Mouse (Mus musculus): Measurements from ENCODE around the gene Btg2.

Gene Btg2

DNA sequence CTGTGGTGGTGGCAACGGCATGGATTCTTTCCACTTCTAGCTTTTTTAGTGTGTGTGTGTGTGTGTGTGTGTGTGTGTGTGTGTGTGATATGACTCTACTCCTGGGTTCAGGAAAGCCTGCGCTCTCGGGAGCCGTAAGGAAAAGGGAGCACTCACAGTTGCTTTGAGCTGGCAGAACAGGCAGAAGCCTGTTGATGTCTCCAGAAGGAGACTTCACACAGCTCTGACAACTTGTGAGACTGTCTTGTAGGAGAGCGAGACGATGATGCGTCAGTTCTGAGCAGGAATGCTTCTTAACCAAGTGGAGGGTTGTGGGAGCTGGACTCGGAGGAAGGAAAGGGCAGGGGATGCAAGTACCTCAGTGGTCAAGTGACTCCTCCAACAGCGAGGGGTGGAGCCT lies 52.2 kb downstream of the Btg2 start:
- in situ Hi-C loops (cut with MboI, MseI), result loop anchor here (10.0 kb wide), 1 partner anchor 792 kb away; no protein-coding TSS in a partner anchor

DNA sequence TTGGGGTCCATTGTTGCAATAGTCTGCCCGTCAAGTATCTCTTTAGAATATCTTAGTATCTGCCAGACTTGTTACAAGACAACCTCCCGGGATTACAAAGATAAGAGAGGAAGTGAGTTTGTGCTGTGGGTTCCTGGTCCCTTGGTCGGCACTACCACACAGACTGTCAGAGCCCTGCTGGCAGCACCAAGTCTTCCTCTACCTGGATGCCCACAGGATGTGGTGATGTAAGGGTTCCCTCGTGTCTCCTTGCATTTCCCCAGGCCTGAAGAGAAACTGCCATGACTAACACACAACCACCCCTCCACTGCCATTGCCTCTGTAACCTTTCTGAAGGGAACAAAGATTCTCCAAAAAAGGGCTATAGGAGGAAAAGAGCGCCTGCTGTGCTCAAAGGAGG lies 52.9 kb downstream of the Btg2 start:
- in situ Hi-C loops (cut with MboI, MseI), result loop anchor here (10.0 kb wide), 1 partner anchor 791 kb away; no protein-coding TSS in a partner anchor
